ENCODE assay signal across 9 mouse cellular contexts in genomic region chr6:40023592-40024335, GRCm38 (mm10).
DNase-seq lines count a peak whose midpoint lies in the region; ATAC-seq lines count a peak whose summit lies in the region.
"Had no signal": no experiment of that assay in that cellular context is flagged by ENCODE, and none has a peak within 500 bp of the region (broad histone marks: within the 10 kb centered on the region; RNA-seq: fewer than 3 reads in every experiment).

No protein-coding gene starts in this region.

- no peaks in the 10 kb centered on the region for H3K36me3 ChIP-seq in hindbrain, embryonic 11.5 days (ENCODE audit: control insufficient read depth, insufficient read depth, low read length)
- H3K36me3 ChIP-seq in heart, embryonic 11.5 days (ENCODE audit: control insufficient read depth, insufficient read depth, low read length), result no peaks in the 10 kb centered on the region

- H3K4me2 ChIP-seq in hindbrain, embryonic 11.5 days (replicated peaks; ENCODE audit: low read depth, low read length), result no peak overlapping the region
- no peak overlapping the region for H3K4me2 ChIP-seq in heart, embryonic 11.5 days

- DNase-seq in retina, postnatal 1 day, result peak; percentile 89
- DNase-seq in retina, embryonic 14.5 days (ENCODE audit: low spot score), result no peak
- no peak for DNase-seq in hindbrain, embryonic 11.5 days (ENCODE audit: low spot score)
- DNase-seq in left cerebral cortex, adult 18-20 months (ENCODE audit: low spot score in 2 of 2), result peak; percentile 29 to 48
- peak; percentile 84 for DNase-seq in telencephalon, adult 2 months (ENCODE audit: low read depth, low spot score)
- DNase-seq: cerebellum, adult 8-10 months had no signal

- no peaks in the 10 kb centered on the region for H3K9me3 ChIP-seq in hindbrain, embryonic 11.5 days (ENCODE audit: control insufficient read depth, low read length)
- no peaks in the 10 kb centered on the region for H3K9me3 ChIP-seq in heart, embryonic 11.5 days (replicated peaks; ENCODE audit: control insufficient read depth, low read length)

- no peak overlapping the region for H3K4me3 ChIP-seq in hindbrain, embryonic 11.5 days (ENCODE audit: low read depth, low read length)
- H3K4me3 ChIP-seq in heart, embryonic 11.5 days (ENCODE audit: low read depth, low read length), result no peak overlapping the region
- H3K4me3 ChIP-seq: left cerebral cortex, adult 2 months had no signal

- ATAC-seq in hindbrain, embryonic 11.5 days (ENCODE audit: low FRiP score), result peak; percentile 68
- no peak for ATAC-seq in heart, embryonic 11.5 days (replicated peaks; ENCODE audit: insufficient number of reproducible peaks, low FRiP score, low TSS enrichment)
- no peak for ATAC-seq in CD4-positive, CD25-positive, alpha-beta regulatory T cell, adult 4 months

- H3K9ac ChIP-seq in hindbrain, embryonic 11.5 days (ENCODE audit: low read depth, low read length), result no peak overlapping the region
- no peak overlapping the region for H3K9ac ChIP-seq in heart, embryonic 11.5 days (ENCODE audit: low read depth, low read length)

- WGBS in hindbrain, embryonic 11.5 days, result 67% methylated on average over 4 of the region's 4 CpGs
- WGBS in heart, embryonic 11.5 days (ENCODE audit: insufficient replicate concordance), result 66% methylated on average over 4 of the region's 4 CpGs

- H3K27ac ChIP-seq in hindbrain, embryonic 11.5 days (ENCODE audit: low read depth, low read length), result peak overlapping the region; percentile 61
- no peak overlapping the region for H3K27ac ChIP-seq in heart, embryonic 11.5 days (ENCODE audit: low read depth, low read length)
- H3K27ac ChIP-seq: left cerebral cortex, adult 2 months had no signal

- no peaks in the 10 kb centered on the region; the same call in 1 of the 2 replicates for H3K4me1 ChIP-seq in hindbrain, embryonic 11.5 days (replicated peaks; ENCODE audit: control insufficient read depth, insufficient read depth, low read length)
- H3K4me1 ChIP-seq in heart, embryonic 11.5 days (ENCODE audit: control insufficient read depth, insufficient read depth, low read length), result no peaks in the 10 kb centered on the region

- H3K27me3 ChIP-seq in hindbrain, embryonic 11.5 days (ENCODE audit: control insufficient read depth, insufficient read depth, low read length), result no peaks in the 10 kb centered on the region
- no peaks in the 10 kb centered on the region for H3K27me3 ChIP-seq in heart, embryonic 11.5 days (ENCODE audit: control insufficient read depth, insufficient read depth, low read length)

Comparison
In these comparisons a context has a peak if more than half of its experiments do, and no peak if none do; other contexts are left out.
1. DNase-seq: peak in retina, postnatal 1 day (single experiment), left cerebral cortex, adult 18-20 months (2 of 2) and telencephalon, adult 2 months (single experiment); none in retina, embryonic 14.5 days (single experiment) and hindbrain, embryonic 11.5 days (single experiment).